Comparison of ENCODE assay signal across 8 mouse cellular contexts in genomic region chr8:87472271-87473236, GRCm38 (mm10). TPM values are rescaled to one million over a fixed set of nuclear protein-coding genes. Genes with fewer than 3 reads are reported as not detected.
DNase-seq lines count a peak whose midpoint lies in the region; ATAC-seq and TF ChIP-seq lines count a peak whose summit lies in the region.

Gene Cbln1 (minus strand): TSS chr8:87472609.

- H3K4me2 ChIP-seq in hindbrain, embryonic 14.5 days (replicated peaks), result peak within 1 kb of the TSS; percentile 84
- H3K4me2 ChIP-seq in lung, postnatal 0 days (replicated peaks; ENCODE audit: low read depth, low read length), result peak within 1 kb of the TSS; percentile 73

- WGBS in hindbrain, embryonic 14.5 days, result under 1% methylated on average over 109 of the region's 122 CpGs
- WGBS in lung, postnatal 0 days, result 2% methylated on average over 79 of the region's 122 CpGs

- H3K9me3 ChIP-seq in hindbrain, embryonic 14.5 days (ENCODE audit: control insufficient read depth, low read length), result no peaks in the 10 kb centered on the region
- H3K9me3 ChIP-seq in lung, postnatal 0 days (ENCODE audit: low read length), result no peaks in the 10 kb centered on the region

- peak within 1 kb of the TSS; percentile 86 for H3K27ac ChIP-seq in hindbrain, embryonic 14.5 days
- H3K27ac ChIP-seq in lung, postnatal 0 days (ENCODE audit: low read length), result no peak within 1 kb of the TSS

- peaks cover 33% of the 10 kb centered on the region for H3K4me1 ChIP-seq in hindbrain, embryonic 14.5 days (replicated peaks; ENCODE audit: control insufficient read depth, insufficient read depth, low read length)
- H3K4me1 ChIP-seq in lung, postnatal 0 days (ENCODE audit: insufficient read depth, low read depth, low read length), result peaks cover 2% of the 10 kb centered on the region

- peak within 1 kb of the TSS; percentile 71 for H3K4me3 ChIP-seq in hindbrain, embryonic 14.5 days (replicated peaks; ENCODE audit: low read length)
- peak within 1 kb of the TSS; percentile 39 for H3K4me3 ChIP-seq in lung, postnatal 0 days (ENCODE audit: low read depth, low read length)

- no peak for TF ChIP-seq EP300 in lung, postnatal 0 days (IDR thresholded peaks at IDR 0.05)

- TF ChIP-seq CTCF in lung, postnatal 0 days (IDR thresholded peaks at IDR 0.05), result peak; percentile 35; the same call in 1 of the 2 replicates

- H3K27me3 ChIP-seq in hindbrain, embryonic 14.5 days (ENCODE audit: control insufficient read depth, insufficient read depth, low read length), result peaks cover 55% of the 10 kb centered on the region
- H3K27me3 ChIP-seq in lung, postnatal 0 days (replicated peaks; ENCODE audit: insufficient read depth, low read length), result peaks cover 78% of the 10 kb centered on the region

- peak; percentile 80 for DNase-seq in adrenal gland, adult 8-10 months
- peak; percentile 66 for DNase-seq in gastrocnemius, adult 18-20 months (ENCODE audit: low spot score)
- DNase-seq in hindbrain, embryonic 14.5 days (ENCODE audit: low spot score), result peak; percentile 92
- DNase-seq in layer of hippocampus, postnatal 25 days (ENCODE audit: extremely low spot score in 1 of 2, low spot score in 1 of 2), result peak; percentile 66 to 73
- DNase-seq in lung, postnatal 0 days (ENCODE audit: low spot score), result peak; percentile 92
- DNase-seq in retina, adult 2 months (ENCODE audit: low read depth, low spot score), result peak; percentile 88
- peak; percentile 52 to 78 for DNase-seq in urinary bladder, adult 18-20 months (ENCODE audit: low spot score in 2 of 2)

- peak within 1 kb of the TSS; percentile 74 for H3K9ac ChIP-seq in hindbrain, embryonic 14.5 days
- H3K9ac ChIP-seq in lung, postnatal 0 days (replicated peaks; ENCODE audit: low read depth), result no peak within 1 kb of the TSS

- H3K36me3 ChIP-seq in hindbrain, embryonic 14.5 days (replicated peaks; ENCODE audit: control insufficient read depth, insufficient read depth), result no peaks in the 10 kb centered on the region
- no peaks in the 10 kb centered on the region for H3K36me3 ChIP-seq in lung, postnatal 0 days (ENCODE audit: insufficient read depth, low read length)

- peak; percentile 92 for ATAC-seq in common myeloid progenitor, adult 5-6 weeks (replicated peaks; ENCODE audit: low read depth, poor library complexity, severe bottlenecking)
- ATAC-seq in hindbrain, embryonic 14.5 days (ENCODE audit: low FRiP score), result peak; percentile 95
- ATAC-seq in lung, postnatal 0 days, result peak; percentile 98

RNA-seq across cellular contexts. Expression of gene Cbln1, which starts in this region (rescaled TPM):
- total RNA-seq in adrenal gland, adult 8-10 months (2022), result under 1 TPM in 3 of 4 experiments, not detected in 1; 0.18 to 0.70 (median 0.41) TPM
- total RNA-seq in common myeloid progenitor, adult 5-6 weeks (2017), result not detected in 2 replicates
- not detected for total RNA-seq in gastrocnemius, adult 18-20 months (2021)
- 37.4 and 38.0 TPM in 2 replicates for polyA plus RNA-seq in hindbrain, embryonic 14.5 days (2014; fragmentation: Nextera tagmentation; extraction: Ambion mirVana)
- 1 to 10 TPM; 5.5 to 6.3 TPM for total RNA-seq in layer of hippocampus, postnatal 25 days (2021)
- not detected in 2 replicates for polyA plus RNA-seq in lung, postnatal 0 days (2015; fragmentation: Nextera tagmentation; extraction: Ambion mirVana)

Comparison
In these comparisons a context has a peak if more than half of its experiments do, and no peak if none do; other contexts are left out.
1. RNA of gene Cbln1 (polyA plus RNA-seq): 37.4 to 38.0 TPM in hindbrain, embryonic 14.5 days; not detected in lung, postnatal 0 days; every median in the first group is over 10 times any median in the second.
2. Peak in DNase-seq in adrenal gland, adult 8-10 months; RNA of the gene not detected or under 1 TPM.
3. Peak in ATAC-seq in common myeloid progenitor, adult 5-6 weeks; RNA of the gene not detected or under 1 TPM.
4. Peak in DNase-seq in gastrocnemius, adult 18-20 months; RNA of the gene not detected or under 1 TPM.
5. Peak in DNase-seq, ATAC-seq, H3K4me3 ChIP-seq and H3K4me2 ChIP-seq in lung, postnatal 0 days; RNA of the gene not detected or under 1 TPM.
6. Peak in every context shown above with its lines, with median percentiles within 50 percentile points of each other: DNase-seq and ATAC-seq.